Mouse (Mus musculus) bone marrow macrophage, adult 2 months (primary cell): Measurements from ENCODE around the gene Gpn3.

Experiments
- CTCF ChIP-seq: IDR thresholded peaks from 2 replicates; pipeline ENCODE4 v1.5.1; 2012; ENCODE audit warnings: low read depth, mild to moderate bottlenecking, low read length, moderate library complexity
- POLR2A ChIP-seq: IDR thresholded peaks from 2 replicates; pipeline ENCODE4 v1.6.1; 2012; ENCODE audit warnings: mild to moderate bottlenecking, low read depth, low read length, borderline replicate concordance

GRCm38 (mm10) chr5:122371591-122372191, at the start of gene Gpn3:
- no peak for TF ChIP-seq POLR2A
- TF ChIP-seq CTCF: no peak
